Mouse (Mus musculus) megakaryocyte progenitor cell, adult 5-6 weeks (primary cell): ENCODE measurements around the gene Plxna1. TPM values are rescaled to one million over a fixed set of nuclear protein-coding genes. Genes with fewer than 3 reads are reported as not detected.

ENCODE experiments used
- ATAC-seq: replicated peaks from 2 replicates; pipeline ENCODE4 v1.8.0; 2016; ENCODE audit warnings: mild to moderate bottlenecking, moderate TSS enrichment, inconsistent platforms; ENCODE audit not compliant: poor library complexity
- total RNA-seq, 2 experiments: library from RNA; stranded (forward) in 1 of 2; stranded (reverse) in 1 of 2; fragments of 157-497, 149-512 nt in 1 of 2; fragments of 200-1000 nt in 1 of 2; gene quantifications; 2 replicates each; pipeline versions ENCODE4 v1.2.3 to v1.2.4; 2015 to 2017

Plxna1 gene
- total RNA-seq (2015) (1.2 and 3.6 TPM in 2 replicates), total RNA-seq (2017) (0.50 and 3.1 TPM in 2 replicates)

GRCm38 (mm10) chr6:89362281-89363106 is at the start of gene Plxna1:
Gene Plxna1, minus strand, starts transcription at chr6:89362620.
- ATAC-seq = peak; percentile 40

- ATAC-seq = no peak
Observed at GRCm38 (mm10) chr6:89409041-89409440, 46.6 kb upstream of the Plxna1 start.

GRCm38 (mm10) chr6:89408259-89408658 is 45.8 kb upstream of the Plxna1 start:
- ATAC-seq = no peak

- peak; percentile 73 for ATAC-seq
Observed at GRCm38 (mm10) chr6:89407247-89407889, 44.9 kb upstream of the Plxna1 start.

GRCm38 (mm10) chr6:89404964-89405363 is 42.5 kb upstream of the Plxna1 start:
- ATAC-seq = peak; percentile 50

- no peak for ATAC-seq
Observed at GRCm38 (mm10) chr6:89403257-89404225, 41.1 kb upstream of the Plxna1 start.

GRCm38 (mm10) chr6:89402406-89402805 is 40.0 kb upstream of the Plxna1 start:
- ATAC-seq = no peak

- no peak for ATAC-seq
Observed at GRCm38 (mm10) chr6:89399564-89399963, 37.1 kb upstream of the Plxna1 start.

GRCm38 (mm10) chr6:89397919-89398318 is 35.5 kb upstream of the Plxna1 start:
- ATAC-seq = peak; percentile 95

- no peak for ATAC-seq
Observed at GRCm38 (mm10) chr6:89393820-89394219, 31.4 kb upstream of the Plxna1 start.

- no peak for ATAC-seq
Observed at GRCm38 (mm10) chr6:89392213-89392612, 29.8 kb upstream of the Plxna1 start.

- no peak for ATAC-seq
Observed at GRCm38 (mm10) chr6:89389771-89390170, 27.4 kb upstream of the Plxna1 start.

- ATAC-seq = no peak
Observed at GRCm38 (mm10) chr6:89386956-89387355, 24.5 kb upstream of the Plxna1 start.

- ATAC-seq = no peak
Observed at GRCm38 (mm10) chr6:89384699-89385098, 22.3 kb upstream of the Plxna1 start.

- ATAC-seq = no peak
Observed at GRCm38 (mm10) chr6:89381851-89382250, 19.4 kb upstream of the Plxna1 start.

GRCm38 (mm10) chr6:89381172-89381571 is 18.8 kb upstream of the Plxna1 start:
- ATAC-seq = no peak

GRCm38 (mm10) chr6:89380751-89381150 is 18.3 kb upstream of the Plxna1 start:
- no peak for ATAC-seq

- no peak for ATAC-seq
Observed at GRCm38 (mm10) chr6:89378264-89378663, 15.8 kb upstream of the Plxna1 start.

- ATAC-seq = no peak
Observed at GRCm38 (mm10) chr6:89368812-89369211, 6.4 kb upstream of the Plxna1 start.

- ATAC-seq = peak; percentile 56
Observed at GRCm38 (mm10) chr6:89364342-89364741, 1.9 kb upstream of the Plxna1 start.

GRCm38 (mm10) chr6:89363107-89363451 is 659 bp upstream of the Plxna1 start:
- no peak for ATAC-seq
